Mouse (Mus musculus) neutrophil, adult 59 days (primary cell): ENCODE results near the gene Pramel6. TPM values are rescaled to one million over a fixed set of nuclear protein-coding genes. Genes with fewer than 3 reads are reported as not detected.

ENCODE experiments used
- total RNA-seq, 2 experiments: library from RNA; stranded (reverse); gene quantifications; 1 replicate in 1 of 2; 2 replicates in 1 of 2; pipeline ENCODE4 v1.2.4; 2023

The Pramel6 gene
- not detected for total RNA-seq

GRCm38 (mm10) chr2:87506265-87506664, at the start of gene Pramel6:
Gene Pramel6, plus strand, starts transcription at chr2:87506565.

GRCm38 (mm10) chr2:87496993-87497392, 9.4 kb upstream of the Pramel6 start, which contains the start of gene Pramel7:
Gene Pramel7, minus strand, starts transcription at chr2:87497093.

GRCm38 (mm10) chr2:87531496-87531895, 25.1 kb downstream of the Pramel6 start, which contains the start of gene Olfr153:
Gene Olfr153, plus strand, starts transcription at chr2:87531796.

DNA sequence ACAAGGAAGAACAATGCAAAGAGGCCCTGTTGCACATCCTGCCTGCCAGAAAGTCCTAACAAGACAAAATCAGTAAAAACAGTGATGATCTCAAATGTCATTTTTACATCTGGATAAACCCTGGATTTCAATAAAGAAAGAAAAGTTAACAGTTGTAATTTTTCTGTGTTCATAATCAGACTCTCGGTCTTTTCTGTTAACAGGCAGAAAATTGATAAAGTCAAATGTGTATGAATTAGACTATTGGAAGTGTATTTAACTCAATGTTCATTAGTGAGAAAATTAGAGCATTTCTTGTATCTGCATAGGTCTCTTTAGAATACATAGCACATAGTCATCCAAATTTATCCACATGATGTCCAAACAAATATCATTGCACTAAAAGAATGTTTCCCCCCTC, 39.1 kb downstream of the Pramel6 start, which contains the start of gene Olfr1128:
Gene Olfr1128 (minus strand): TSS at position 101 of the 400 bp plus-strand sequence.

Other genes starting within 250 kb of the Pramel6 start
- gene Olfr1116, start 239.0 kb upstream of the Pramel6 start, total RNA-seq, result not detected
- gene Olfr1118, start 199.0 kb upstream of the Pramel6 start, total RNA-seq, result not detected
- gene Olfr1120, start 151.8 kb upstream of the Pramel6 start, total RNA-seq, result not detected
- gene Olfr1121, start 136.7 kb upstream of the Pramel6 start, total RNA-seq, result not detected
- not detected for gene Olfr1122, start 120.7 kb upstream of the Pramel6 start, total RNA-seq
- gene Olfr1123, start 89.9 kb upstream of the Pramel6 start, total RNA-seq, result not detected
- not detected for gene Olfr1124, start 76.3 kb upstream of the Pramel6 start, total RNA-seq
- gene Olfr1126, start 52.6 kb upstream of the Pramel6 start, total RNA-seq, result not detected
- not detected for gene Pramel7, start 9.5 kb upstream of the Pramel6 start, total RNA-seq
- not detected for gene Olfr153, start 25.2 kb downstream of the Pramel6 start, total RNA-seq
- gene Olfr1128, start 39.0 kb downstream of the Pramel6 start, total RNA-seq, result not detected
- gene Olfr1129, start 67.3 kb downstream of the Pramel6 start, total RNA-seq, result not detected
- gene Olfr1130, start 99.6 kb downstream of the Pramel6 start, total RNA-seq, result not detected
- gene Olfr1131, start 120.5 kb downstream of the Pramel6 start, total RNA-seq, result not detected
- not detected for gene Olfr1132, start 131.0 kb downstream of the Pramel6 start, total RNA-seq
- not detected for gene Olfr1133, start 140.8 kb downstream of the Pramel6 start, total RNA-seq
- gene Olfr1134, start 151.9 kb downstream of the Pramel6 start, total RNA-seq, result not detected
- gene Olfr1135, start 167.1 kb downstream of the Pramel6 start, total RNA-seq, result not detected
- not detected for gene Olfr1136, start 187.4 kb downstream of the Pramel6 start, total RNA-seq
- gene Olfr1137, start 206.6 kb downstream of the Pramel6 start, total RNA-seq, result not detected
- not detected for gene Olfr1138, start 233.4 kb downstream of the Pramel6 start, total RNA-seq
- not detected for gene Olfr1140, start 237.2 kb downstream of the Pramel6 start, total RNA-seq
- not detected for gene Olfr1141, start 247.4 kb downstream of the Pramel6 start, total RNA-seq